Mouse (Mus musculus): ENCODE data around the gene Aldoart1. TPM values are rescaled to one million over a fixed set of nuclear protein-coding genes. Genes with fewer than 3 reads are reported as not detected.

Aldoart1 gene
- polyA plus RNA-seq (2012), result 0.07 TPM in 1 of 2 replicates, not detected in the other

GRCm38 (mm10) chr4:72852534-72852933, at the start of gene Aldoart1:
Aldoart1 (minus strand) TSS chr4:72852634.

All from megakaryocyte-erythroid progenitor cell, adult 5 weeks (primary cell).